Mouse (Mus musculus): ENCODE results near the gene Arsb. TPM values are rescaled to one million over a fixed set of nuclear protein-coding genes. Genes with fewer than 3 reads are reported as not detected.
A peak's percentile ranks its signal among the peaks of the same experiment; 100 is the strongest.

The Arsb gene
- total RNA-seq, 2 experiments from 2014 or later: 2.4 to 3.3 TPM

DNA sequence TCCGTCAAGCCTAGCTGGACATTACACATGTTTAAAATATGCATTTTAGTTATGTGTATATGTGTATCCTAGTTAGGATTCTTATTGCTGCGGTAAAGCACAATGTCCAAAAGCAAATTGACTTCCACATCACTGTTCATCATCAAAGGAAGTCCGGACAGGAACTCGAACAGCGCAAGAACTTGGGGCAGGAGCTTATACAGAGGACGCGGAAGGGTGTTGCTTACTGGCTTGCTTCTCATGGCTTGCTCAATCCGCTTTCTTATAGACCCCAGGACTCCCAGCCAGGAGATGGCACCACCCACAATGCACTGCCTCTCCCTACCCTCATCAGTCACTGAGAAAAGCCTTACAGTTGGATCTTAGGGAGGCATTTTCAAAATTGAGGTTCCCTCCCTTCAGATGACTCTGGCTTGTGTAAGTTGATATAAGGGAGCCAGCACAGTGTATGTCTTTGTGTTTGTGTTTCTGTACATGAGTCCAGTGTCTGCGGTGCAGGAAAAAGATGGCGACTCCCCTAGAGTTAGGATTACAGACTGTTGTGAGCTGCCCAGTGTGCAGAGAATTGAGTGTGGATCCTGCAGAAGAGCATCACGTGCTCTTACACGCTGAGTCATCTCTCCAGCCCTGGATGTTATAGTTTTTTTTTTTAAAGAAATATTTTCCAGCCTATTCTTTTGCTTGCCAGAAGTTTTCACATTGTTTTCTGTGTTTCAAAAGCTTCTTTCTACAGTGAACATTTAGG, 66.2 kb downstream of the Arsb start:
- no peak for TF ChIP-seq CTCF (IDR thresholded peaks at IDR 0.05)
- intact Hi-C loops (cut with DNase I): no loop called here
- no peak overlapping the region for H3K4me3 ChIP-seq
- no peak for DNase-seq
- peak overlapping the region; percentile 20; the same call in 1 of the 2 replicates for H3K27ac ChIP-seq

DNA sequence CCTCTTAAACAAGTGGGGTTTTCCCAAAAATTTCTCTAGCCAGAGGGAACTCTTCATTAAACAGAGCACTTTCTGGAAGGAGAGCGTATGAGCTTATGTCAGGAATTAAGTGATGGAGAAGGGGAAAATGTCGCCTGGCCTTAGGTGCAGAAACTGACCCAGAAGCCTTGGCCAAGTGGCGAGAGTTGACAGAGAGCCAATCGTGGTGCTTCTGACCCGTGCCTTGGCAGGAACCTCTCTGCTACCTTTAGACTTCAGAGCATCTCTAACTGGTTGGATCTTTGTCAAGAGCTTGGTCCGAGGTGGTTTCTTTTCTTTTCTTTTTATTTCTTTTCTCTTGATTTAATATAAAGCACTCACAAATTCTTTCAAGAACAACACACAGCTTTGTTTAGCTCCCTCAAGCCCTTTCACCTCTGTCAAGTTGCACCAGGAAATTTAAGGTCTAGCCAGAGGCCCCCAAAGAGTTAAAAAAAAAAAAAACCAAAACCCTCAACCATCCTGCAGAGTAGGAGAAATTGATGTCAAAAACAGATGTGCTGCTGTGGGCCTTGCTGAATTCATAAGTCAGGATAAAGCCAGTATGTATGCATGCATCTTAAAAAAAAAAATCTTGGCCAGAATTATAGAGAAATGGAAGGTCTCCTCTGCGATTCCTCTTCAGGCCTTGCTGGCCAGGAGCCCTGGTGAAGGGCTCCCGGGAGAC, 67.2 kb downstream of the Arsb start:
- TF ChIP-seq CTCF (IDR thresholded peaks at IDR 0.05): no peak
- intact Hi-C loops (cut with DNase I): no loop called here
- peak overlapping the region; percentile 45 for H3K4me3 ChIP-seq
- peak overlapping the region; percentile 76 for H3K27ac ChIP-seq
- DNase-seq: no peak

DNA sequence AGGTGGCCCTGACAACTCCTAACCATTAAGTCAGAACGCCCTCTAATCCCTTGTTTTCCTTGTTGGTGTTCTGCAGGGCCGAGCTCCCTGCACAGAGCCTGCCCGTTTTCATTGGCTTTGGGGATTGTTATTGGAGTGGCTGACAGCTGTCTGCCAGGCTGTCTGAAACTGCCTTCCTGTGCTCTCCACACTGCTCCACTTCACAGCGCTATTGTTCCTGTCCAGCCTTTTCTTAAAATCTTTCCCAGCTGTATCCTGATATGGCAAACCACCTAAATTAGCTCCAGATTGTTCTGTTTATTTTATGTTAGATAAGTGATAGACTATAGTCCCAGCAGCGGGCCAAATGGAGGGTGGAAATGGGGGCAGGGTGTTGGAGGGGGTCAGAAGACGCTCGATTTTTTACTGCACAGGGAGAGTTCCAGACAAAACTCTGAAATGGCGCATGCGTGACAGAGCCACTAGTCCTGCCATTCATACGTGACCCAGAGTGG, 67.8 kb downstream of the Arsb start:
- peak; percentile 47 for DNase-seq
- Histone ChIP-seq H3K4me3 (peak overlapping the region; percentile 45), H3K27ac (peak overlapping the region; percentile 76)
- intact Hi-C loops (cut with DNase I): no loop called here
- TF ChIP-seq CTCF (IDR thresholded peaks at IDR 0.05): no peak

DNA sequence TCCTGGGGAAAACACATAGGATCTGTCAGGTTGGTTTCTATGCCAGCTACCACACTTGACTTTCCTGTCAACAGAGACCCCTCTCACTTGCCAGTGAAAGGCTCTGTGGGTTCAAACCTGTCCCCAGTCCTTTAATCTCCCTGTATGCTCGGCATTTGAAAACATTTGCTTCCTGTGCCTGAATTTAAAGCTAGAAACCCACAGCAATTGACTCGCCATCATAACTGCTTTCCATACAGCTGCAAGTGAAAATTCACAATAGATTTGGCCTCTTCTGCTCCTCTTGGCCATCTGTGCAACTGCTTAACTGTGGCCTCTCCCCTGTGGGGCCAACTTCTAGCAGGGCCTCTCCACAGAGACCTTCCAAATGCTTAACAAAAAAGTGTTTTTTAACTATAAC, 68.3 kb downstream of the Arsb start:
- DNase-seq: no peak
- H3K4me3 ChIP-seq: peak overlapping the region; percentile 45
- intact Hi-C loops (cut with DNase I): no loop called here
- peak overlapping the region; percentile 76 for H3K27ac ChIP-seq
- TF ChIP-seq CTCF (IDR thresholded peaks at IDR 0.05): no peak

DNA sequence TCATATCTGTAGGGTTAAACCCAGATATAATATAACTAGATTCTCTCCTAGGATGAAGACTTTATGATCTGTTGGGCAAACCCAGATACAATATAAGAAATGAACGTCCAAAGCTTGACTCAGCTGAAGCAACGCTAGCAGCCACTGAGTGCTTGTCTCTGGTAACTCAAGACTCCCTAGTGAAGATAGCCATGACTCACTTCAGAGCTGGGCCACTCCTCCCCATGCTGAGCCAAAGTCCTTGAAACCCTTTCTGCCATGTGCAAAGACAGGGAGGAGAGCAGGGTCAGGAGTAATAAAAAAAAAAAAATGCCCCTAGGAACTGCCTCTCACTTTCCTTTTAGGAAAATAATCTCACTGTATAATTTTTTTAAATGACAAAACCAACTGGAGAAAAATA, 68.7 kb downstream of the Arsb start:
- intact Hi-C loops (cut with DNase I): no loop called here
- Histone ChIP-seq H3K4me3 (no peak overlapping the region), H3K27ac (peak overlapping the region; percentile 76)
- no peak for TF ChIP-seq CTCF (IDR thresholded peaks at IDR 0.05)
- DNase-seq: peak; percentile 50

DNA sequence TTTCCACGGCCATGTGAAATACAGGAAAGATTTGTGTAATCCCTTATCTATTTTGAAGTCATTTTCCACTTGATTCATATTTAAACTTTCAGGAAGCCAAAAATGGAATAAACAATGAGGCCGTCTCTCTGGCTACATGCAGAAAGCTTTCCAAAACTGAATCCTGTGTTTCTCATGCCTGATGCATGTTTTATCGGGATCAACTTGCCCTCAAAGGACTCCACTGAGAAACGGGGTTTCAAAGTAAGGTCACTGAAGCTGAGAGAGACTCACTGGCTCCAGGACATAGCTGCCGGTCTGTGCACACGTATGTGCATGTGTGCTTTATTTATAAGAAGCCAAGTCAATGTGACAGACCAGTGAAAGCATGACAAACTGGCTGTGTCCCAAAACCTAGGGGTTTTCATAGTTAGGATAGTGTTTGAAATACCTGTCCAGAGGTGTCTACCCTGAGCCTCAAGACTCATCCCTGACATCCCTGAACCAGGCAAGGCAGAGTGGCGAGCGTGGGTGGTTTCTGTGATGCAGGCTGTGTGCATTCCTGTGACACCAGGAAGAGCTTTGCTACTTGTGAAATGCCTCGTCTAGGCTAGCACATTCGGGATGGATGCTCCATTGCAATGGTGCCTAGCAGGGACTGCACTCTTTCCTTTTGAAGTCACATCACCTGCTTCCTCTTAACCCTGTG, 75.5 kb downstream of the Arsb start:
- no peak for DNase-seq
- H3K27ac ChIP-seq: no peak overlapping the region
- TF ChIP-seq CTCF (IDR thresholded peaks at IDR 0.05): no peak
- intact Hi-C loops (cut with DNase I): no loop called here
- no peak overlapping the region for H3K4me3 ChIP-seq

DNA sequence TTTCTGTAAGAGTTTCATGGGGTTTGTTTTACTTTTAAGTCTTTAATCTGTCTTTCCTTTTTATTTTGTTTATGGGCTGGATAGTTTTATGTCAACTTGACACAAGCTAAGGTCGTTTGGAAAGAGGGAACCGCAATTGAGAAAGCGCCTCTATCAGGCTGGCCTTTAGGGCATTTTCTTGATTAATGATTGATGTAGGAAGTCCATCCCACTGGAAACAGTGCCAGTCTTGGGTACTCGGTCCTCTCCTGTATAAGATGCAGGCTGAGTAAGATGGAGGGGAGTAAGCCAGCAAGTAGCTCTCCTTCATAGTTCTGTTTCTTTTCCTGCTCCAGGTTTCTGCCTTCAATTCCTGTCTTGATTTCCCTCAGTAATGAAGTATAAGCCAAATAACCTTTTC, 76.2 kb downstream of the Arsb start:
- no peak overlapping the region for H3K27ac ChIP-seq
- DNase-seq: no peak
- TF ChIP-seq CTCF (IDR thresholded peaks at IDR 0.05): no peak
- intact Hi-C loops (cut with DNase I): no loop called here
- H3K4me3 ChIP-seq: no peak overlapping the region

DNA sequence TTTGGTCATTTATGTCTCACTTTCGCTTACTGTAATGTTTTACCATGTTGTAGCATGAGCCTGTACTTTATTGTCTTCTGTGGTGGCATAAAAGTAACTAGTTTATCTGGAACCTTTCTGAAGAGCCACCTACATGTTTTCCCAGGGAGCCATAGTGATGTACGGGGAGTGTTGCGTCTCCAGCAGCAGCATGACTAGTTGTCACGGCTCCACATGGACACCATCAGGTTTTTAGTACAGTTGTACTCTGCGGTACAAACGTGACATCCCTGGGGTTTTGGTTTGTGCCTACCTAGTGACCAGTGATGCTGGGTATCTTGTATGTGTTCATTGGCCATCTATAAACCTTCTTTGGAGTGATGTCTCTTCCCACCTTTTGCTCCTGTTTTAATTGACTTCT, 77.2 kb downstream of the Arsb start:
- Histone ChIP-seq H3K4me3 (no peak overlapping the region), H3K27ac (no peak overlapping the region)
- TF ChIP-seq CTCF (IDR thresholded peaks at IDR 0.05): no peak
- intact Hi-C loops (cut with DNase I): no loop called here
- DNase-seq: no peak

DNA sequence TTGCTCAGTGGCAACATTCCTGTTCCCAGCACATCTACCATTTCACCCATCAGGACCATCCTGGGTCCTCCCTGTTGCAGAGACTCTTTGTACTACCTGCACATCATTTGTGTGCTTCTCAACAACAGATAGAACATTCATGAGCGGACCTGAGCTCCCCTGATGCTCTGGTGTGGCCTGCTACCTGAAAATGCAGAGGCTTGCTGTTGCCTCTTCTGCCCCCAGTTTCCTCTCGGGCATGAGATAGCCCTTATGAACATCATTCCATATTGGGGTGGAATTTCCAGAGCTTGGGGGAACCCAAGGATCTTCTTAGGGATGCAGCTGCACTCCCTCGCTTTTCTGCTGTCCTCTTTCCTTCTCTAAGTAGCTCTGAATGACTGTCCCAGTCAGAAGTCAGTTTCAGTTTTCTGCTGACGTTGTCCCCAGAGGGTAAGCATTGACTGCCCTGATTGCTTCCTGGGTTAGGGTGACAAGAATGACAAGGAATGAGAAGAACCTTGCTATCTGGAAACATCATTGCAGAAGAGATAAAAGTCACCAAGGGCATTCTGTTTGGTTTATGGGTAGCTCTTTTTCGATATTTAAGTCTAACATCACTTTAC, 78.4 kb downstream of the Arsb start:
- DNase-seq: no peak
- Histone ChIP-seq H3K27ac (no peak overlapping the region), H3K4me3 (no peak overlapping the region)
- TF ChIP-seq CTCF (IDR thresholded peaks at IDR 0.05): no peak
- intact Hi-C loops (cut with DNase I): loop anchor here (5.0 to 10.0 kb wide), 2 partner anchors 207 to 355 kb away; partner anchors contain the start of gene Lhfpl2

DNA sequence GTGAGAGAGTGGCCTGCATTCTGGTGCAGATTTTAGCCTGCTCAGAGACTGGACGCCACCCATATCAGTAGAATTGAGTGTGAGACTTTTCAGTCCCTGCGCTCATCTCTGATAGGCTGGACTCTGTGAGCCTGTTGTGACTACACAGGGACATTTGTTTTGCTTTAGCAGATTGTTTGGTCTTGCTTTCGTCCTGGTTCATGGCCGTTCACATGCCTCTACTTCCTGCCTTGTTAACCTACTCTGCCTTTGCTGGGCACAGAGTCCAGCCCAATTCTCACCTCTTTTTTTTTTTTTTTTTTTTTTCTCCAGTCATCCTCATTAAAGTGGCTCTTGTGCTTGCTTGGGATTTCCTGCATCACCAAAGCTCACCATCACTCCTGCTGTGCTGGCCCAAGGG, 79.2 kb downstream of the Arsb start:
- intact Hi-C loops (cut with DNase I): loop anchor here (5.0 to 10.0 kb wide), 2 partner anchors 207 to 354 kb away; partner anchors contain the start of gene Lhfpl2
- no peak for TF ChIP-seq CTCF (IDR thresholded peaks at IDR 0.05)
- H3K4me3 ChIP-seq: no peak overlapping the region
- DNase-seq: no peak
- 0 out of 2 replicates have a peak overlapping the region, but pooled peaks have one; percentile 60 for H3K27ac ChIP-seq

DNA sequence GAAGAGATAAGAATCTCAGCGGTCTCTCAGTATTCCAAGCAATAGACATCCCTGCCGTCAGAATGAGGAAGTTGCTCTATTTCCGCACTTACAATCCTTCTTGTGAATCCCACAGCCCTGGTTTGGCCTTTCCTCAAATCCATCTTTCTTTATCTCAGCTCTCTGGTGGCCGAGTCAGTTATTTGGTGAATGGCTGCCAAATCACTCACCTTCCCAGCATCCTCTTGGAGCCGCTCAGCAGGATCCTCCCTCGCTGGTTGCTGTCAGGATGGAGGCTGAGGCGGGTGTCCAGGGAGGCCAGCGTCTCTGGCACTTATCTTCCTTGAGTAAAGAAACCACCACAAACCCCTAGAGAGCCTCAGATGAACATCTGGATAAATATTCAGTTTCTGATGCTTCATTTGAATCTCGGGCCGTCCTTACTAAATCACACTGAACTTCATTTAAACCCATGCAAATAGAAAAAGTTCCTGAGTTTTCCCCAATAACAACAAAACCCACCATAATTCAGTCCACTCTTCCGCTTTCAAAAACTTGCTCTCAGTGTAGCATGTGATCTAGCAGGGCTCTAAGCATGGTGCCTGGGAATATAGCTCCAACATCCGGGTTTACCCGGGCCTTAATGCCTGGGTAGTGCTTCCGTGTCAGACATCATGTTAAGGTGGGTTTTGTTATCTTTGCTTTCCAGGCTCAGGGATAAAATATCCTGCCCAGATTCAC, 81.1 kb downstream of the Arsb start:
- no peak for TF ChIP-seq CTCF (IDR thresholded peaks at IDR 0.05)
- peak; percentile 69 for DNase-seq
- H3K27ac ChIP-seq: peak overlapping the region; percentile 60
- intact Hi-C loops (cut with DNase I): loop anchor here (5.0 to 10.0 kb wide), 2 partner anchors 205 to 352 kb away; partner anchors contain the start of gene Lhfpl2
- H3K4me3 ChIP-seq: peak overlapping the region; percentile 34

DNA sequence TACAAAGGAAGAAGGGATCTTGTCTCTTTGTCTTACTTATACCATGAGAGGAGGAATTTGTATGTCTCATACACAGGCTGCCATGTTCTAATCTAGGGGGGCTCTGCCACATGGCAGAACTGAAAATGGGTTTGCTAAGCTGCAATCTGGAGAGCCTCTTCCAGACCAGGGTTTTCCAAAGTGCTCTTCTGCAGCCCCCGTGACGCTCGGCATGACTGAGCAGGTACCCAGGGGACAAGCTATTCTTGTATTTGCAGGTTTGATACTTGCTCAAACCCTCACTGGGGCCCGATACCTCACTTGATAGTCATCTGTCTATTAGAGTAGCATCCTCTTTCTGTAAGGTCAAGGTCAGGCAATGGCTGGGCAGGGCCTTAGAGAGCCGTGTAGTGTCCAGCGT, 82.3 kb downstream of the Arsb start:
- intact Hi-C loops (cut with DNase I): loop anchor here (5.0 to 10.0 kb wide), 2 partner anchors 204 to 351 kb away; partner anchors contain the start of gene Lhfpl2

More for the DNA sequence above, 82.3 kb downstream of the Arsb start:
- no peak for DNase-seq
- Histone ChIP-seq H3K4me3 (no peak overlapping the region), H3K27ac (no peak overlapping the region)
- TF ChIP-seq CTCF (IDR thresholded peaks at IDR 0.05): no peak
